Mouse (Mus musculus) forebrain, embryonic 11.5 days (tissue): ENCODE measurements around the gene Fam205c. TPM values are rescaled to one million over a fixed set of nuclear protein-coding genes. Genes with fewer than 3 reads are reported as not detected.

Source experiments
- ATAC-seq: fragments of 200-750 bp; cut with Nextera tagmentation; replicated peaks from 2 replicates; pipeline ENCODE4 v1.8.0; 2017; ENCODE audit warnings: moderate TSS enrichment; ENCODE audit not compliant: low FRiP score
- DNase-seq: peaks from one replicate; pipeline ENCODE4 v3.0.0-alpha.2; 2017; ENCODE audit warnings: low spot score
- H3K27ac ChIP-seq: fragments of 300-500 bp; sonication (generic); 2 replicates; pipeline ENCODE4 v1.5.1; 2014; ENCODE audit warnings: low read depth, low read length
- H3K27me3 ChIP-seq: fragments of 300-500 bp; sonication (generic); 2 replicates; pipeline ENCODE4 v1.6.1; 2014; ENCODE audit warnings: mild to moderate bottlenecking, low read length, mixed read lengths; ENCODE audit not compliant: control insufficient read depth, insufficient read depth
- H3K36me3 ChIP-seq: fragments of 300-500 bp; sonication (generic); 2 replicates; pipeline ENCODE4 v1.6.1; 2014; ENCODE audit warnings: mild to moderate bottlenecking, low read length, moderate library complexity, mixed read lengths; ENCODE audit not compliant: control insufficient read depth, insufficient read depth
- H3K4me1 ChIP-seq: fragments of 300-500 bp; sonication (generic); replicated peaks from 2 replicates; pipeline ENCODE4 v1.6.1; 2014; ENCODE audit warnings: low read length, mixed read lengths; ENCODE audit not compliant: control insufficient read depth, insufficient read depth
- H3K4me2 ChIP-seq: fragments of 300-500 bp; sonication (generic); 2 replicates; pipeline ENCODE4 v1.6.1; 2014; ENCODE audit warnings: low read depth, mild to moderate bottlenecking, low read length, moderate library complexity, mixed read lengths; ENCODE audit not compliant: severe bottlenecking
- H3K4me3 ChIP-seq: fragments of 300-500 bp; sonication (generic); 2 replicates; pipeline ENCODE4 v1.5.1; 2014; ENCODE audit warnings: low read depth, low read length
- H3K9ac ChIP-seq: fragments of 300-500 bp; sonication (generic); 2 replicates; pipeline ENCODE4 v1.6.1; 2014; ENCODE audit warnings: low read length
- H3K9me3 ChIP-seq: fragments of 300-500 bp; sonication (generic); 2 replicates; pipeline ENCODE4 v1.6.1; 2016; ENCODE audit warnings: low read length, mixed read lengths; ENCODE audit not compliant: control insufficient read depth
- WGBS: fragments of 180-500 bp; shearing (Covaris S2); extraction: QIAGEN DNeasy Blood & Tissue Kit; methylation state at CpG from one replicate; pipeline ENCODE4 v1.1.7; 2014; 5-methylcytosine and 5-hydroxymethylcytosine counted together
- polyA plus RNA-seq: library from polyadenylated mRNA; unstranded; fragments of >200 nt; fragmentation: Nextera tagmentation; extraction: Ambion mirVana; gene quantifications from 2 replicates; pipeline ENCODE4 v1.2.1, GENCODE M21; 2014

Fam205c gene
- polyA plus RNA-seq, 1 experiment from 2014 or later, result 0.84 TPM

DNA sequence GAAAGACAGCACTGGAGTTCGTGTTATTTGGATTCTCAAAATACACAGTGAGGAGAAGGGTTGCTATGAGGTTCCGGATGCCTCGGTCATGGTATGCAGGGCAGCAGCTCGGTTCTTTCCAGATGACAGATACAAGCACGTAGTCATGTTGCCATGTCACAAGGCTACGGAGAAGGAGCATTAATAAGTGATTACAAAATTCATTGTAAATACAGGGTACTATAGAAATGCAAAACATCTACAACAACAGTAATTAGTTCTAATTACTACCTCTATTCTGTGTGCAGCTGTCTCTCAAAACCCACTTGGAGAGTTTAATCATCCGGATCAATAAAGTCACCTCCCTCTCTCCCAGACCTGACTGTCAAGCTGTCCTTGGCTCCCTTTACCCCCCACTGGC is 21.1 kb upstream of the Fam205c start:
- 54% methylated on average over 7 of the region's 7 CpGs for WGBS
- H3K4me2 ChIP-seq, result no peak overlapping the region
- no peaks in the 10 kb centered on the region for H3K4me1 ChIP-seq
- H3K9me3 ChIP-seq, result no peaks in the 10 kb centered on the region
- H3K36me3 ChIP-seq, result no peaks in the 10 kb centered on the region
- DNase-seq (no peak), ATAC-seq (no peak)
- H3K9ac ChIP-seq, result no peak overlapping the region
- no peaks in the 10 kb centered on the region for H3K27me3 ChIP-seq
- H3K27ac ChIP-seq, result no peak overlapping the region
- no peak overlapping the region for H3K4me3 ChIP-seq

- H3K4me1 ChIP-seq, result no peaks in the 10 kb centered on the region
- no peaks in the 10 kb centered on the region for H3K36me3 ChIP-seq
- H3K27me3 ChIP-seq, result no peaks in the 10 kb centered on the region
- no peaks in the 10 kb centered on the region for H3K9me3 ChIP-seq
- H3K9ac ChIP-seq, result no peak overlapping the region
- ATAC-seq (no peak), DNase-seq (no peak)
- WGBS, result 72% methylated on average over 7 of the region's 7 CpGs
- H3K4me3 ChIP-seq, result no peak overlapping the region
- no peak overlapping the region for H3K4me2 ChIP-seq
- H3K27ac ChIP-seq, result no peak overlapping the region
Observed at GRCm38 (mm10) chr4:42891176-42891575, 17.1 kb upstream of the Fam205c start.

DNA sequence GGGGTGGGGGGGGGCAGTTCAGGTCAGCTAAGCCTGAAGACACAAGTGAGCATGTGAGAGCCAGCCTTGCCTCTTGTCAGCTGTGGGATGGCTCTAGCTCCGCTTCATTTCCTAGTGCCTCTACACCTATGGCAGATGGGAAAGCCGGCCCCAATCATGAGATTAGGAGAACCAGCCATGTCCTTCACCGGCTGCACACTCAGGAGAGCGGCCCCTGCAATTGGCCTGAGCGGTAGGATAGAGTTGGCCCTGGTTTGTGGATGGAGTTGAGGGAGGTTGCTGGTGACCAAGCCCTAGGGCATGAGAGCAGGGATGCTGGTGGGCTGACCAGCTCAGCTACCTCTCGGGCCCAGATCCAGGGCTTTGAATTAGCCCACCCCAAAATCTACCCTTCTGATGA is 14.8 kb upstream of the Fam205c start:
- no peak overlapping the region for H3K4me3 ChIP-seq
- no peak overlapping the region for H3K4me2 ChIP-seq
- no peak overlapping the region for H3K9ac ChIP-seq
- no peak for DNase-seq
- no peaks in the 10 kb centered on the region for H3K36me3 ChIP-seq
- 91% methylated on average over 6 of the region's 6 CpGs for WGBS
- H3K27ac ChIP-seq, result no peak overlapping the region
- no peak for ATAC-seq
- H3K4me1 ChIP-seq, result no peaks in the 10 kb centered on the region
- H3K27me3 ChIP-seq, result no peaks in the 10 kb centered on the region
- no peaks in the 10 kb centered on the region for H3K9me3 ChIP-seq

DNA sequence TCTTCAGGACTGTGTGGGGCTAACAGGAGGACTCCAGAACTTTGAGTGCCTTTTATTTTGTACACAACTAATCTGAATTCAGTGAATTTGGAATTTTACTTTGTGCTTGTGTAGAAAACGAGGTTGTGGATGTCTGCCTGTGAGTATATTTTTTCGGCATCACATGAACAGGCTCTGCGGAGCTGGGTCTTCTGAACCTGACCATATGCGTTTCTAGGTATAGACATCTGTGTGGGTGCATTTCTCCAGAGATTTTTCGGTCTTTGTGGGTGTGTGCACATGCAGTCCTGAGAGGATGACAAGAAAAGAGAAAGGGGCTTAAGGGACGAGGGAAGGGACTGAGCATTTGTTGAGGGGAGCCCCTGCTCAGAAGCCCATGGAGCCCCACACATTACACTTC is 12.9 kb upstream of the Fam205c start:
- Histone ChIP-seq H3K4me1 (no peaks in the 10 kb centered on the region), H3K9me3 (no peaks in the 10 kb centered on the region), H3K27ac (no peak overlapping the region), H3K27me3 (no peaks in the 10 kb centered on the region), H3K36me3 (no peaks in the 10 kb centered on the region), H3K4me3 (no peak overlapping the region), H3K4me2 (no peak overlapping the region), H3K9ac (no peak overlapping the region)
- ATAC-seq (no peak), DNase-seq (no peak)
- 86% methylated on average over 6 of the region's 6 CpGs for WGBS

GRCm38 (mm10) chr4:42880677-42880948 is 6.6 kb upstream of the Fam205c start:
- H3K4me3 ChIP-seq, result no peak overlapping the region
- no peak overlapping the region for H3K9ac ChIP-seq
- no peaks in the 10 kb centered on the region for H3K9me3 ChIP-seq
- WGBS, result 55% methylated on average over 1 of the region's 1 CpGs
- no peaks in the 10 kb centered on the region for H3K36me3 ChIP-seq
- no peaks in the 10 kb centered on the region for H3K27me3 ChIP-seq
- no peak for ATAC-seq
- no peak overlapping the region for H3K27ac ChIP-seq
- H3K4me2 ChIP-seq, result no peak overlapping the region
- no peak for DNase-seq
- H3K4me1 ChIP-seq, result no peaks in the 10 kb centered on the region

GRCm38 (mm10) chr4:42879829-42880676 is 6.0 kb upstream of the Fam205c start:
- H3K9ac ChIP-seq, result no peak overlapping the region
- no peaks in the 10 kb centered on the region for H3K36me3 ChIP-seq
- WGBS, result 89% methylated on average over 16 of the region's 16 CpGs
- H3K4me2 ChIP-seq, result no peak overlapping the region
- H3K4me3 ChIP-seq, result no peak overlapping the region
- ATAC-seq (no peak), DNase-seq (no peak)
- no peak overlapping the region for H3K27ac ChIP-seq
- H3K27me3 ChIP-seq, result no peaks in the 10 kb centered on the region
- no peaks in the 10 kb centered on the region for H3K4me1 ChIP-seq
- no peaks in the 10 kb centered on the region for H3K9me3 ChIP-seq

GRCm38 (mm10) chr4:42877657-42878056 is 3.6 kb upstream of the Fam205c start:
- no peak for DNase-seq
- WGBS, result 84% methylated on average over 2 of the region's 2 CpGs
- no peaks in the 10 kb centered on the region for H3K27me3 ChIP-seq
- ATAC-seq, result no peak
- no peak overlapping the region for H3K4me2 ChIP-seq
- no peak overlapping the region for H3K27ac ChIP-seq
- H3K4me1 ChIP-seq, result no peaks in the 10 kb centered on the region
- no peak overlapping the region for H3K9ac ChIP-seq
- no peaks in the 10 kb centered on the region for H3K36me3 ChIP-seq
- no peaks in the 10 kb centered on the region for H3K9me3 ChIP-seq
- no peak overlapping the region for H3K4me3 ChIP-seq

DNA sequence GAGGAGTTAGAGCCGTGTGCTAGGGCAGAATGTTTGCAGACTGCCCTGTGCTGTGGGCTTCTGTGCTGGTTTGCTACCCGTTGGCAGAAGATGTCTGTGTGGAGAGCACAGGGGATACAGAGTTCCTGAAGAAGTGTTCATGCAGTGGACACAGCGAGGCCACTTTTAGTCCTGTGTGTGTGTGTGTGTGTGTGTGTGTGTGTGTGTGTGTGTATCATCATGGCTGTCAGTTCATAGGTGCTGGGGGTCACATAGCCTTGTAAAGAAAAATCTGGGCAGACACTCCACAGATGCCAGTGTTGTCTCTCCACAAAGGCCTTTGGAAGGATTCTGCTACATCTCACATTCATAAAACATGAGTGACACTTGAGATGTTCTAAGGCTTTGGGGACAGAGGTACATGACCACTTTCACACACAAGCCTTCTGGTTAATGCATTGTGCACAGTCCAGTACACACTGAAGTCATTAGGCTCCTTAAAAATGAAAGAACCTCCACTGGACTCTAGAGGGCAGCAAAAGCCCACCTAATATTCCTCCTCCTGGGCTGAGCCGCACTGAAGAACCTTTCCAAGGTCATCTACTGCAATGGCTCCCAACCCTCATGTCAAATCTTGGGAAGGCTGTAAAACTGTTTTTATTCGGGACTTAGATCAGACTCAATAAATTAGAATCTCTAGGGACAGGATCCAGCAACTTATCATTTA is 2.7 kb upstream of the Fam205c start:
- Histone ChIP-seq H3K4me1 (no peaks in the 10 kb centered on the region), H3K4me2 (no peak overlapping the region), H3K4me3 (no peak overlapping the region), H3K9me3 (no peaks in the 10 kb centered on the region), H3K27me3 (no peaks in the 10 kb centered on the region), H3K9ac (no peak overlapping the region), H3K27ac (no peak overlapping the region), H3K36me3 (no peaks in the 10 kb centered on the region)
- DNase-seq, result peak; percentile 74
- ATAC-seq, result peak; percentile 76
- 40% methylated on average over 5 of the region's 5 CpGs for WGBS
